Mouse (Mus musculus) embryonic facial prominence, embryonic 10.5 days (tissue): ENCODE data around the gene Ttc30a1. TPM values are rescaled to one million over a fixed set of nuclear protein-coding genes. Genes with fewer than 3 reads are reported as not detected.
"Not testable (repeated sequence)": the region's sequence is repeated elsewhere in the genome, so short reads cannot be mapped to it uniquely, and the experiment has no call there.

Experiments used
- DNase-seq: peaks from one replicate; pipeline ENCODE4 v3.0.0-alpha.2; 2017; ENCODE audit warnings: low spot score
- H3K27ac ChIP-seq: fragments of 300-500 bp; sonication (generic); replicated peaks from 2 replicates; pipeline ENCODE4 v1.5.1; 2016; ENCODE audit warnings: mild to moderate bottlenecking
- H3K27me3 ChIP-seq: fragments of 300-500 bp; sonication (generic); replicated peaks from 2 replicates; pipeline ENCODE4 v1.6.1; 2016; ENCODE audit warnings: low read depth, mild to moderate bottlenecking; ENCODE audit not compliant: poor library complexity, severe bottlenecking
- H3K36me3 ChIP-seq: fragments of 300-500 bp; sonication (generic); replicated peaks from 2 replicates; pipeline ENCODE4 v1.6.1; 2016; ENCODE audit warnings: mild to moderate bottlenecking, moderate library complexity
- H3K4me1 ChIP-seq: fragments of 300-500 bp; sonication (generic); 2 replicates; pipeline ENCODE4 v1.6.1; 2016
- H3K4me3 ChIP-seq: fragments of 300-500 bp; sonication (generic); 2 replicates; pipeline ENCODE4 v1.5.1; 2016; ENCODE audit warnings: mild to moderate bottlenecking, moderate library complexity
- H3K9me3 ChIP-seq: fragments of 300-500 bp; sonication (generic); 2 replicates; pipeline ENCODE4 v1.6.1; 2016; ENCODE audit warnings: mild to moderate bottlenecking
- WGBS: fragments of 180-500 bp; shearing (Covaris S2); methylation state at CpG from one replicate; pipeline ENCODE4 v1.1.7; 2016; 5-methylcytosine and 5-hydroxymethylcytosine counted together
- polyA plus RNA-seq: library from polyadenylated mRNA; unstranded; fragments of >200 nt; fragmentation: Nextera tagmentation; extraction: Ambion mirVana; gene quantifications from 2 replicates; pipeline ENCODE4 v1.2.1, GENCODE M21; 2016

Gene Ttc30a1
- polyA plus RNA-seq, 1 experiment from 2014 or later = 11.7 TPM

- H3K27me3 ChIP-seq, H3K27ac ChIP-seq, H3K4me1 ChIP-seq, H3K36me3 ChIP-seq, H3K9me3 ChIP-seq: not testable (repeated sequence)
- DNase-seq = peak; percentile 36
- H3K4me3 ChIP-seq = peak within 1 kb of the TSS; percentile 33; the same call in 1 of the 2 replicates
- 27% methylated on average over 24 of the region's 24 CpGs for WGBS
Observed at GRCm38 (mm10) chr2:75977752-75978368, 3.9 kb downstream of the Ttc30a1 start, which contains the start of gene Ttc30a2. Gene Ttc30a2 (minus strand): TSS chr2:75978170.

- WGBS = 93% methylated on average over 2 of the region's 2 CpGs
- H3K27me3 ChIP-seq, H3K9me3 ChIP-seq, H3K4me1 ChIP-seq, H3K4me3 ChIP-seq, DNase-seq, H3K36me3 ChIP-seq, H3K27ac ChIP-seq: not testable (repeated sequence)
Observed at GRCm38 (mm10) chr2:75976070-75976469, 5.7 kb downstream of the Ttc30a1 start.

- H3K4me3 ChIP-seq = no peak overlapping the region
- DNase-seq = no peak
- H3K36me3 ChIP-seq = no peaks in the 10 kb centered on the region
- H3K4me1 ChIP-seq = no peaks in the 10 kb centered on the region
- no peaks in the 10 kb centered on the region for H3K27me3 ChIP-seq
- WGBS = 68% methylated on average over 9 of the region's 9 CpGs
- H3K9me3 ChIP-seq = no peaks in the 10 kb centered on the region
- H3K27ac ChIP-seq = no peak overlapping the region
Observed at GRCm38 (mm10) chr2:75974131-75974530, 7.6 kb downstream of the Ttc30a1 start.

- H3K27me3 ChIP-seq = peaks cover 20% of the 10 kb centered on the region; the same call in 1 of the 2 replicates
- WGBS = 26% methylated on average over 5 of the region's 5 CpGs
- peak; percentile 60 for DNase-seq
- H3K27ac ChIP-seq = peak overlapping the region; percentile 48; the same call in 1 of the 2 replicates
- H3K9me3 ChIP-seq = no peaks in the 10 kb centered on the region
- H3K4me1 ChIP-seq = peaks cover 36% of the 10 kb centered on the region
- no peaks in the 10 kb centered on the region for H3K36me3 ChIP-seq
- peak overlapping the region; percentile 35; the same call in 1 of the 2 replicates for H3K4me3 ChIP-seq
Observed at GRCm38 (mm10) chr2:75964972-75965371, 16.8 kb downstream of the Ttc30a1 start.

- H3K4me3 ChIP-seq = peak overlapping the region; percentile 35; the same call in 1 of the 2 replicates
- peaks cover 41% of the 10 kb centered on the region for H3K4me1 ChIP-seq
- peak overlapping the region; percentile 48; the same call in 1 of the 2 replicates for H3K27ac ChIP-seq
- peak; percentile 74 for DNase-seq
- H3K9me3 ChIP-seq = no peaks in the 10 kb centered on the region
- peaks cover 20% of the 10 kb centered on the region; the same call in 1 of the 2 replicates for H3K27me3 ChIP-seq
- WGBS = 17% methylated on average over 14 of the region's 14 CpGs
- H3K36me3 ChIP-seq = no peaks in the 10 kb centered on the region
Observed at GRCm38 (mm10) chr2:75964512-75964911, 17.3 kb downstream of the Ttc30a1 start.

- Histone ChIP-seq H3K4me1 (peaks cover 45% of the 10 kb centered on the region), H3K4me3 (no peak overlapping the region), H3K36me3 (no peaks in the 10 kb centered on the region), H3K27ac (peak overlapping the region; percentile 20; the same call in 1 of the 2 replicates), H3K27me3 (peaks cover 20% of the 10 kb centered on the region; the same call in 1 of the 2 replicates), H3K9me3 (no peaks in the 10 kb centered on the region)
- 71% methylated on average over 5 of the region's 5 CpGs for WGBS
- no peak for DNase-seq
Observed at GRCm38 (mm10) chr2:75964051-75964450, 17.7 kb downstream of the Ttc30a1 start.

- WGBS = 50% methylated on average over 10 of the region's 10 CpGs
- H3K4me1 ChIP-seq = peaks cover 50% of the 10 kb centered on the region
- no peaks in the 10 kb centered on the region for H3K36me3 ChIP-seq
- H3K9me3 ChIP-seq = no peaks in the 10 kb centered on the region
- H3K27ac ChIP-seq = 0 out of 2 replicates have a peak overlapping the region, but pooled peaks have one; percentile 20
- no peak overlapping the region for H3K4me3 ChIP-seq
- peak; percentile 16 for DNase-seq
- H3K27me3 ChIP-seq = peaks cover 23% of the 10 kb centered on the region; the same call in 1 of the 2 replicates
Observed at GRCm38 (mm10) chr2:75963211-75963840, 18.4 kb downstream of the Ttc30a1 start.

GRCm38 (mm10) chr2:75960366-75961330, 21.1 kb downstream of the Ttc30a1 start:
- 53% methylated on average over 15 of the region's 15 CpGs for WGBS
- no peaks in the 10 kb centered on the region for H3K9me3 ChIP-seq
- no peaks in the 10 kb centered on the region for H3K36me3 ChIP-seq
- DNase-seq = peak; percentile 46
- H3K27me3 ChIP-seq = peaks cover 20% of the 10 kb centered on the region; the same call in 1 of the 2 replicates
- peaks cover 47% of the 10 kb centered on the region for H3K4me1 ChIP-seq
- H3K27ac ChIP-seq = peak overlapping the region; percentile 78
- peak overlapping the region; percentile 41 for H3K4me3 ChIP-seq

GRCm38 (mm10) chr2:75959850-75960365, 21.9 kb downstream of the Ttc30a1 start:
- WGBS = 11% methylated on average over 15 of the region's 15 CpGs
- H3K36me3 ChIP-seq = no peaks in the 10 kb centered on the region
- peak overlapping the region; percentile 78 for H3K27ac ChIP-seq
- peak; percentile 51 for DNase-seq
- H3K9me3 ChIP-seq = no peaks in the 10 kb centered on the region
- peaks cover 47% of the 10 kb centered on the region for H3K4me1 ChIP-seq
- H3K27me3 ChIP-seq = peaks cover 18% of the 10 kb centered on the region; the same call in 1 of the 2 replicates
- H3K4me3 ChIP-seq = peak overlapping the region; percentile 41

GRCm38 (mm10) chr2:75959183-75959849, 22.5 kb downstream of the Ttc30a1 start:
- peak overlapping the region; percentile 41 for H3K4me3 ChIP-seq

GRCm38 (mm10) chr2:75955709-75956108, 26.1 kb downstream of the Ttc30a1 start:
- WGBS = 53% methylated on average over 14 of the region's 14 CpGs

More at GRCm38 (mm10) chr2:75959183-75959849, 22.5 kb downstream of the Ttc30a1 start:
- H3K27ac ChIP-seq = peak overlapping the region; percentile 78
- no peaks in the 10 kb centered on the region for H3K9me3 ChIP-seq
- DNase-seq = peak; percentile 51
- peaks cover 41% of the 10 kb centered on the region for H3K4me1 ChIP-seq
- H3K36me3 ChIP-seq = no peaks in the 10 kb centered on the region
- 33% methylated on average over 18 of the region's 18 CpGs for WGBS
- peaks cover 18% of the 10 kb centered on the region; the same call in 1 of the 2 replicates for H3K27me3 ChIP-seq

More at GRCm38 (mm10) chr2:75955709-75956108, 26.1 kb downstream of the Ttc30a1 start:
- Histone ChIP-seq H3K4me1 (peaks cover 25% of the 10 kb centered on the region), H3K9me3 (no peaks in the 10 kb centered on the region), H3K27me3 (peaks cover 9% of the 10 kb centered on the region; the same call in 1 of the 2 replicates), H3K36me3 (no peaks in the 10 kb centered on the region), H3K27ac (no peak overlapping the region), H3K4me3 (no peak overlapping the region)
- no peak for DNase-seq
